Mouse (Mus musculus): Measurements from ENCODE around the gene Ldlr.

GRCm38 (mm10) chr9:21798345-21799009, 75.2 kb downstream of the Ldlr start, which contains the start of gene Kank2:
- TF ChIP-seq CTCF (conservative IDR thresholded peaks at IDR 0.05; ENCODE audit: low read length) (no peak), NANOG (IDR thresholded peaks at IDR 0.05; ENCODE audit: borderline replicate concordance, low read length) (no peak)

Data from E14TG2a.4 (cell line).